Mouse (Mus musculus): ENCODE data around the gene Nop2. TPM values are rescaled to one million over a fixed set of nuclear protein-coding genes. Genes with fewer than 3 reads are reported as not detected.

The Nop2 gene
- polyA plus RNA-seq, 1 experiment from 2014 or later: 25.0 TPM

GRCm38 (mm10) chr6:125175469-125175868 is 43.8 kb downstream of the Nop2 start:
- no peak for TF ChIP-seq EP300 (optimal IDR thresholded peaks at IDR 0.05)
- Histone ChIP-seq H3K9me3 (ENCODE audit: control insufficient read depth, low read length) (no peaks in the 10 kb centered on the region), H3K9ac (ENCODE audit: low read length) (no peak overlapping the region), H3K27me3 (ENCODE audit: control insufficient read depth, insufficient read depth, low read length) (no peaks in the 10 kb centered on the region), H3K4me2 (replicated peaks; ENCODE audit: low read depth) (no peak overlapping the region), H3K4me3 (ENCODE audit: low read depth, low read length) (no peak overlapping the region), H3K36me3 (ENCODE audit: control insufficient read depth, insufficient read depth, low read length) (peaks cover 37% of the 10 kb centered on the region), H3K27ac (replicated peaks) (no peak overlapping the region), H3K4me1 (replicated peaks; ENCODE audit: control insufficient read depth, insufficient read depth) (no peaks in the 10 kb centered on the region)
- 84% methylated on average over 5 of the region's 5 CpGs for WGBS
- no peak for DNase-seq (ENCODE audit: low spot score)
- no peak for ATAC-seq (ENCODE audit: low FRiP score, low TSS enrichment)

GRCm38 (mm10) chr6:125179601-125180000 is 47.9 kb downstream of the Nop2 start:
- Histone ChIP-seq H3K4me2 (replicated peaks; ENCODE audit: low read depth) (no peak overlapping the region), H3K27me3 (ENCODE audit: control insufficient read depth, insufficient read depth, low read length) (no peaks in the 10 kb centered on the region), H3K4me1 (replicated peaks; ENCODE audit: control insufficient read depth, insufficient read depth) (no peaks in the 10 kb centered on the region), H3K9ac (ENCODE audit: low read length) (no peak overlapping the region), H3K9me3 (ENCODE audit: control insufficient read depth, low read length) (no peaks in the 10 kb centered on the region), H3K27ac (replicated peaks) (no peak overlapping the region), H3K4me3 (ENCODE audit: low read depth, low read length) (no peak overlapping the region), H3K36me3 (ENCODE audit: control insufficient read depth, insufficient read depth, low read length) (peaks cover 38% of the 10 kb centered on the region)
- TF ChIP-seq CTCF (IDR thresholded peaks at IDR 0.05; ENCODE audit: low read depth): no peak
- WGBS: 86% methylated on average over 7 of the region's 7 CpGs
- ATAC-seq (ENCODE audit: low FRiP score, low TSS enrichment) (no peak), DNase-seq (ENCODE audit: low spot score) (no peak)

GRCm38 (mm10) chr6:125182133-125182532 is 50.4 kb downstream of the Nop2 start:
- H3K4me2 ChIP-seq (replicated peaks; ENCODE audit: low read depth): no peak overlapping the region
- H3K27me3 ChIP-seq (ENCODE audit: control insufficient read depth, insufficient read depth, low read length): no peaks in the 10 kb centered on the region
- no peak for DNase-seq (ENCODE audit: low spot score)
- TF ChIP-seq CTCF (IDR thresholded peaks at IDR 0.05; ENCODE audit: low read depth) (no peak), EP300 (optimal IDR thresholded peaks at IDR 0.05) (no peak)
- H3K9ac ChIP-seq (ENCODE audit: low read length): no peak overlapping the region
- no peak overlapping the region for H3K27ac ChIP-seq (replicated peaks)
- WGBS: 68% methylated on average over 5 of the region's 5 CpGs
- H3K4me1 ChIP-seq (replicated peaks; ENCODE audit: control insufficient read depth, insufficient read depth): no peaks in the 10 kb centered on the region
- H3K9me3 ChIP-seq (ENCODE audit: control insufficient read depth, low read length): no peaks in the 10 kb centered on the region
- no peak for ATAC-seq (ENCODE audit: low FRiP score, low TSS enrichment)
- H3K4me3 ChIP-seq (ENCODE audit: low read depth, low read length): no peak overlapping the region
- peaks cover 39% of the 10 kb centered on the region for H3K36me3 ChIP-seq (ENCODE audit: control insufficient read depth, insufficient read depth, low read length)

- H3K9ac ChIP-seq (ENCODE audit: low read length): no peak overlapping the region
- TF ChIP-seq EP300 (optimal IDR thresholded peaks at IDR 0.05): no peak
- TF ChIP-seq CTCF (IDR thresholded peaks at IDR 0.05; ENCODE audit: low read depth): no peak
- 93% methylated on average over 10 of the region's 10 CpGs for WGBS
- no peaks in the 10 kb centered on the region for H3K9me3 ChIP-seq (ENCODE audit: control insufficient read depth, low read length)
- H3K27me3 ChIP-seq (ENCODE audit: control insufficient read depth, insufficient read depth, low read length): no peaks in the 10 kb centered on the region
- H3K4me2 ChIP-seq (replicated peaks; ENCODE audit: low read depth): no peak overlapping the region
- no peak overlapping the region for H3K27ac ChIP-seq (replicated peaks)
- ATAC-seq (ENCODE audit: low FRiP score, low TSS enrichment) (no peak), DNase-seq (ENCODE audit: low spot score) (no peak)
- peaks cover 24% of the 10 kb centered on the region for H3K36me3 ChIP-seq (ENCODE audit: control insufficient read depth, insufficient read depth, low read length)
- no peak overlapping the region for H3K4me3 ChIP-seq (ENCODE audit: low read depth, low read length)
- no peaks in the 10 kb centered on the region for H3K4me1 ChIP-seq (replicated peaks; ENCODE audit: control insufficient read depth, insufficient read depth)
Observed at GRCm38 (mm10) chr6:125186203-125186602, 54.5 kb downstream of the Nop2 start.

- Histone ChIP-seq H3K27ac (replicated peaks) (peak overlapping the region; percentile 74), H3K4me3 (ENCODE audit: low read depth, low read length) (peak overlapping the region; percentile 65), H3K9ac (ENCODE audit: low read length) (peak overlapping the region; percentile 55), H3K27me3 (ENCODE audit: control insufficient read depth, insufficient read depth, low read length) (no peaks in the 10 kb centered on the region), H3K4me1 (replicated peaks; ENCODE audit: control insufficient read depth, insufficient read depth) (0 out of 2 replicates have a peak, but pooled peaks cover 3% of the 10 kb centered on the region), H3K36me3 (ENCODE audit: control insufficient read depth, insufficient read depth, low read length) (peaks cover 6% of the 10 kb centered on the region; the same call in 1 of the 2 replicates), H3K9me3 (ENCODE audit: control insufficient read depth, low read length) (no peaks in the 10 kb centered on the region), H3K4me2 (replicated peaks; ENCODE audit: low read depth) (peak overlapping the region; percentile 61)
- DNase-seq (ENCODE audit: low spot score) (no peak), ATAC-seq (ENCODE audit: low FRiP score, low TSS enrichment) (no peak)
- TF ChIP-seq EP300 (optimal IDR thresholded peaks at IDR 0.05): no peak
- TF ChIP-seq CTCF (IDR thresholded peaks at IDR 0.05; ENCODE audit: low read depth): no peak
Observed at GRCm38 (mm10) chr6:125190816-125191215, 59.1 kb downstream of the Nop2 start.

GRCm38 (mm10) chr6:125191332-125192015 is 59.8 kb downstream of the Nop2 start, which contains the start of the genes Ncapd2 and Mrpl51:
Gene Ncapd2 (minus strand): TSS chr6:125191701.
Gene Mrpl51 (plus strand): TSS chr6:125191801.
- Histone ChIP-seq H3K27me3 (ENCODE audit: control insufficient read depth, insufficient read depth, low read length) (no peaks in the 10 kb centered on the region), H3K27ac (replicated peaks) (peak within 1 kb of the TSS; percentile 97), H3K4me2 (replicated peaks; ENCODE audit: low read depth) (peak within 1 kb of the TSS; percentile 77), H3K9me3 (ENCODE audit: control insufficient read depth, low read length) (no peaks in the 10 kb centered on the region), H3K4me1 (replicated peaks; ENCODE audit: control insufficient read depth, insufficient read depth) (0 out of 2 replicates have a peak, but pooled peaks cover 3% of the 10 kb centered on the region), H3K4me3 (ENCODE audit: low read depth, low read length) (peak within 1 kb of the TSS; percentile 65), H3K36me3 (ENCODE audit: control insufficient read depth, insufficient read depth, low read length) (peaks cover 6% of the 10 kb centered on the region; the same call in 1 of the 2 replicates), H3K9ac (ENCODE audit: low read length) (peak within 1 kb of the TSS; percentile 73)
- under 1% methylated on average over 53 of the region's 54 CpGs for WGBS
- DNase-seq (ENCODE audit: low spot score) (peak; percentile 98), ATAC-seq (ENCODE audit: low FRiP score, low TSS enrichment) (peak; percentile 97)
- TF ChIP-seq CTCF (IDR thresholded peaks at IDR 0.05; ENCODE audit: low read depth) (peak; percentile 57), EP300 (optimal IDR thresholded peaks at IDR 0.05) (no peak)

Measured in stomach, postnatal 0 days (tissue).